Mouse (Mus musculus) monocyte, adult 59 days (primary cell): ENCODE measurements around the gene Scn11a. TPM values are rescaled to one million over a fixed set of nuclear protein-coding genes. Genes with fewer than 3 reads are reported as not detected.

Experiments
- total RNA-seq, 2 experiments: library from RNA; stranded (reverse); gene quantifications; one replicate each; pipeline ENCODE4 v1.2.4; 2023

Gene Scn11a
- not detected for total RNA-seq

GRCm38 (mm10) chr9:119825297-119825696 lies at the start of gene Scn11a:
Gene Scn11a (minus strand): TSS chr9:119825456.

GRCm38 (mm10) chr9:119719222-119719621 lies 106.0 kb downstream of the Scn11a start, which contains the start of gene Scn10a:
Gene Scn10a (minus strand): TSS chr9:119719322.

Other genes with a start within 250 kb of the Scn11a start
- not detected for gene Scn5a, start 246.4 kb downstream of the Scn11a start, total RNA-seq
- not detected for gene Scn10a, start 106.1 kb downstream of the Scn11a start, total RNA-seq
- gene Wdr48, start 69.4 kb upstream of the Scn11a start, total RNA-seq, result 10 to 100 TPM; 48.1 to 56.3 TPM
- gene Gorasp1, start 112.1 kb upstream of the Scn11a start, total RNA-seq, result 10 to 100 TPM in 1 of 2 experiments, 1 to 10 TPM in 1; 6.8 to 10.9 TPM
- under 1 TPM in 1 of 2 experiments, not detected in 1; 0.15 TPM for gene Ttc21a, start 112.2 kb upstream of the Scn11a start, total RNA-seq
- gene Csrnp1, start 159.2 kb upstream of the Scn11a start, total RNA-seq, result 100 to 1,000 TPM; 118 to 123 TPM
- 1 to 10 TPM in 1 of 2 experiments, under 1 TPM in 1; 0.63 to 2.8 TPM for gene Xirp1, start 198.1 kb upstream of the Scn11a start, total RNA-seq
- 100 to 1,000 TPM; 261 to 284 TPM for gene Cx3cr1, start 244.4 kb upstream of the Scn11a start, total RNA-seq